Mouse (Mus musculus): ENCODE results near the gene Slc30a3.

DNA sequence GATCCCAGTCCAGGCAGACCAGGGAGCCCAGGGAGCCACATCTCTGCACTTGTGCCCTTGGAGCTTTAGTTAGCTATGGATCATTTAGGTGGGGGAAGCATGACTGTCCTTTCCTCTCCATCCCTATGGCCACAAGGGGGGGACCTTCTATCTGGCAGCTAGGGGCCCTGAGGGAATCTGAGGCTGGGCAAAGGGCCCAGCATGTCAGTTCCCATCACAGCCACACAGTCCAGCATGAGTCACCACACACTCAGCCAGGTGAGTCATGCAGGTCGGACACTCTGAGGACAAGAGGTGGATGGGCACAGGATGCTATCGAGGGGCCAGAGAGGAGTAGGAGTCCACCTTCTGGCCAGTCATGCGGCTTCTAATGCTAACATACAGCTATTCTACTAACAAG is 43.7 kb upstream of the Slc30a3 start:
- no peak for TF ChIP-seq CTCF (IDR thresholded peaks at IDR 0.05; ENCODE audit: low read depth, low read length)
- no peak for TF ChIP-seq POLR2AphosphoS5 (IDR thresholded peaks at IDR 0.05; ENCODE audit: insufficient replicate concordance, low read depth, low read length)
- no peak for TF ChIP-seq GATA1 (IDR thresholded peaks at IDR 0.05; ENCODE audit: borderline replicate concordance, low read length)
- no peak for TF ChIP-seq TAL1 (conservative IDR thresholded peaks at IDR 0.05; ENCODE audit: low read depth, low read length)
